Mouse (Mus musculus) embryonic facial prominence, embryonic 12.5 days (tissue): ENCODE measurements at regions not wholly inside any gene's neighbourhood (a gene's known extent, or its start where the extent isn't known, plus 50 kb on each side); places are given as distances from the start of the nearest gene placed in this dataset.
A peak's percentile ranks its signal among the peaks of the same experiment; 100 is the strongest.

ENCODE experiments used
- ATAC-seq: fragments of 200-750 bp; cut with Nextera tagmentation; 2 replicates; pipeline ENCODE4 v1.8.0; 2017; ENCODE audit not compliant: insufficient number of reproducible peaks, insufficient read depth, low FRiP score, low TSS enrichment
- H3K27ac ChIP-seq: fragments of 300-500 bp; sonication (generic); 2 replicates; pipeline ENCODE4 v1.5.1; 2016; ENCODE audit warnings: mild to moderate bottlenecking
- H3K27me3 ChIP-seq: fragments of 300-500 bp; sonication (generic); 2 replicates; pipeline ENCODE4 v1.6.1; 2016; ENCODE audit warnings: mild to moderate bottlenecking, moderate library complexity
- H3K36me3 ChIP-seq: fragments of 300-500 bp; sonication (generic); 2 replicates; pipeline ENCODE4 v1.6.1; 2016; ENCODE audit warnings: mild to moderate bottlenecking
- H3K4me1 ChIP-seq: fragments of 300-500 bp; sonication (generic); 2 replicates; pipeline ENCODE4 v1.6.1; 2016
- H3K4me2 ChIP-seq: fragments of 300-500 bp; sonication (generic); replicated peaks from 2 replicates; pipeline ENCODE4 v1.6.1; 2016; ENCODE audit warnings: mild to moderate bottlenecking, moderate library complexity
- H3K4me3 ChIP-seq: fragments of 300-500 bp; sonication (generic); 2 replicates; pipeline ENCODE4 v1.5.1; 2016; ENCODE audit warnings: mild to moderate bottlenecking
- H3K9ac ChIP-seq: fragments of 300-500 bp; sonication (generic); 2 replicates; pipeline ENCODE4 v1.6.1; 2016; ENCODE audit warnings: mild to moderate bottlenecking, moderate library complexity
- H3K9me3 ChIP-seq: fragments of 300-500 bp; sonication (generic); 2 replicates; pipeline ENCODE4 v1.6.1; 2016; ENCODE audit warnings: mild to moderate bottlenecking, moderate library complexity
- WGBS: fragments of 180-500 bp; shearing (Covaris S2); methylation state at CpG from one replicate; pipeline ENCODE4 v1.1.7; 2016; 5-methylcytosine and 5-hydroxymethylcytosine counted together

DNA sequence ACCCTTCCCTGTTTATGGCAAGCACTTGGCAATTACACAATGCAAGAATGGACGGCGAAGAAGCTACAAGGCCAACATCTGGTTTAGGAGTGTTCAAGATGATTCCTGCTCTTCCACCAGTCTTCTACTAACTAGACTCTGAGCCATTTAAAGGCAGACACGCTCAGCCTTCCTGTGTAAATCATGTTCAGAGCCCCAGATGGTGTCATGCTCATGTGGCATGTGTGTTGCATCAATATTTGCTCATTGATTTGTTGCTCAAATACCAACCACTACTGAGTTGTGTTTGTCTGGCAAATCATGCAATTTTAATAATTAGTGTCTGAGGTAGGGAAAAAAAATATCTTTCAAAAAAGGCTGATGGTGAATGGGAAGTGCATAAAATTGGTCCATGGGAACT is 269.2 kb downstream of the Sox4 start:
- H3K9me3 ChIP-seq: no peaks in the 10 kb centered on the region
- no peak overlapping the region for H3K4me3 ChIP-seq
- peaks cover 6% of the 10 kb centered on the region; the same call in 1 of the 2 replicates for H3K4me1 ChIP-seq
- ATAC-seq: no peak
- H3K36me3 ChIP-seq: 0 out of 2 replicates have a peak, but pooled peaks cover 3% of the 10 kb centered on the region
- H3K27me3 ChIP-seq: no peaks in the 10 kb centered on the region
- no peak overlapping the region for H3K27ac ChIP-seq
- WGBS: 88% methylated on average over 3 of the region's 3 CpGs
- H3K4me2 ChIP-seq: no peak overlapping the region
- H3K9ac ChIP-seq: no peak overlapping the region

- Histone ChIP-seq H3K4me3 (no peak overlapping the region), H3K9me3 (no peaks in the 10 kb centered on the region)
- WGBS: 92% methylated on average over 1 of the region's 1 CpGs
Observed at GRCm38 (mm10) chr13:28680266-28680665, 273.2 kb downstream of the Sox4 start.

DNA sequence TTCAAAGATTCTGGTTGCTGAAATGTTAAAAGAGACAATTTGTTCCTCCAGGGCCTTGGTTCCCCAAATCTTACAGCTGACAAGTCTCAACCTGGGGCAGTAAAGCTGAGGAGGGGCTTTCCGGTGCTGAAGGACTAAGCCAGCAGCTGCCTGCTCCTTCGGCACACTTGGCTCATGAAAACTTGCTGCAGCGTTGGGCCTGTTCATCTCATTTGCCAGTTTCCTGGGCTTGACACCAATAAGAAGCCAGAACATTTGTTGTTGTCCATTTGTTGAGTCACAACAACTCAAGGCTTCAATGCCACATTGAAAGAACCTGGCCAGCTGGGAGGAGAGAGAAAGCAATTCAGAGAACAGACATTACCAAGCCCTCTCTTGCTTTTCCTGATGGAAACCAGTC is 279.9 kb downstream of the Sox4 start:
- H3K36me3 ChIP-seq: no peaks in the 10 kb centered on the region
- H3K9me3 ChIP-seq: no peaks in the 10 kb centered on the region
- H3K9ac ChIP-seq: no peak overlapping the region
- ATAC-seq: no peak
- H3K4me1 ChIP-seq: peaks cover 11% of the 10 kb centered on the region
- 66% methylated on average over 3 of the region's 3 CpGs for WGBS
- H3K27me3 ChIP-seq: no peaks in the 10 kb centered on the region
- H3K4me3 ChIP-seq: no peak overlapping the region
- H3K27ac ChIP-seq: no peak overlapping the region
- H3K4me2 ChIP-seq: no peak overlapping the region

More at GRCm38 (mm10) chr13:28680266-28680665, 273.2 kb downstream of the Sox4 start:
- H3K4me2 ChIP-seq: no peak overlapping the region
- H3K27me3 ChIP-seq: no peaks in the 10 kb centered on the region
- H3K36me3 ChIP-seq: no peaks in the 10 kb centered on the region
- no peak overlapping the region for H3K9ac ChIP-seq
- no peak overlapping the region for H3K27ac ChIP-seq
- ATAC-seq: no peak
- H3K4me1 ChIP-seq: no peaks in the 10 kb centered on the region

- Histone ChIP-seq H3K27ac (no peak overlapping the region), H3K9ac (no peak overlapping the region), H3K27me3 (no peaks in the 10 kb centered on the region), H3K4me2 (no peak overlapping the region), H3K4me3 (no peak overlapping the region), H3K9me3 (no peaks in the 10 kb centered on the region), H3K4me1 (peaks cover 24% of the 10 kb centered on the region), H3K36me3 (no peaks in the 10 kb centered on the region)
- 60% methylated on average over 11 of the region's 11 CpGs for WGBS
- no peak for ATAC-seq
Observed at GRCm38 (mm10) chr13:28671543-28671942, 282.0 kb downstream of the Sox4 start.

- Histone ChIP-seq H3K4me2 (no peak overlapping the region), H3K36me3 (no peaks in the 10 kb centered on the region), H3K27me3 (no peaks in the 10 kb centered on the region), H3K9me3 (no peaks in the 10 kb centered on the region), H3K27ac (no peak overlapping the region), H3K9ac (no peak overlapping the region), H3K4me1 (peaks cover 39% of the 10 kb centered on the region), H3K4me3 (no peak overlapping the region)
- no peak for ATAC-seq
- 90% methylated on average over 4 of the region's 4 CpGs for WGBS
Observed at GRCm38 (mm10) chr13:28669832-28670585, 283.5 kb downstream of the Sox4 start.

DNA sequence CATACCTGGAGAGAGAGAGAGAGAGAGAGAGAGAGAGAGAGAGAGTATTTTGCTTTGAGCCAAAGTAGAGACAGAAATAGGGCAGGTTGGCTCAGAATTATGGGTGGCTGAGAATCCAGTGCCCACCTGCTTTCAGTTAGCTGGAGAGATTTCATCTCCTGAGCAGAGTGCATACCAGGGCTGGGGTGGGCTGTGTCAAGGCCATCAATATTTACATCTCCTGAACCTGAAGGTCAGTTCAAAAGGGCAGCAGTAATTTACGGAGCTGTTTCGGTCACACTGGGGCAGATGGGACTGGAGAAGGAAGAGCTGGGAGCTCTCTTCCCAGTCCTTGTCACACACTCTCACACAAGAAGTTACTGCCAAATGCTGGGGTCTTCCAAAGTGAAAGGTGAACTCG is 286.7 kb downstream of the Sox4 start:
- Histone ChIP-seq H3K36me3 (no peaks in the 10 kb centered on the region), H3K4me1 (peaks cover 49% of the 10 kb centered on the region), H3K27me3 (no peaks in the 10 kb centered on the region), H3K4me3 (no peak overlapping the region), H3K4me2 (no peak overlapping the region), H3K9ac (no peak overlapping the region), H3K9me3 (no peaks in the 10 kb centered on the region), H3K27ac (no peak overlapping the region)
- no peak for ATAC-seq
- 20% methylated on average over 3 of the region's 3 CpGs for WGBS

DNA sequence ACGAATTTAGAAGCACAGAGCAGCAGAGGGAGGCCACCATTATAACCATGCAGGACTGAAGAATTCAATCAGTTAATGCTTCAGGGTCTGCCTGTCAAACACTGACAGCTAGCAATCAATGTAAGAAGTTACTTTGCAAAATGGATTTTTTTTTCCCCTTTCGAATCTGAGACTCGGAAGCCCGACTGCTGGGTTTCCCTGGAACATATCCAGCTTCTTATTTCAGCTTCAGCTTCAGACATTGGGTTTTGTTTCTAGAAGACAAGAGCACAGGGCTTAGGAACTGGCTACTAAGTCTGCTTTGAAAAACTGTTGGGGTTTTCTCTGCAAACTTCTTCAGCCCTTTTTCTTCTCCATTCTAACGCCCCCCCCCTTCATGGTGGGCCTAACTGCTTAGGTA is 288.4 kb downstream of the Sox4 start:
- no peaks in the 10 kb centered on the region for H3K9me3 ChIP-seq
- H3K36me3 ChIP-seq: peaks cover 6% of the 10 kb centered on the region; the same call in 1 of the 2 replicates
- H3K9ac ChIP-seq: no peak overlapping the region
- peaks cover 49% of the 10 kb centered on the region for H3K4me1 ChIP-seq
- H3K4me2 ChIP-seq: no peak overlapping the region
- H3K27me3 ChIP-seq: no peaks in the 10 kb centered on the region
- ATAC-seq: no peak
- H3K4me3 ChIP-seq: no peak overlapping the region
- 40% methylated on average over 5 of the region's 5 CpGs for WGBS
- H3K27ac ChIP-seq: peak overlapping the region; percentile 52

DNA sequence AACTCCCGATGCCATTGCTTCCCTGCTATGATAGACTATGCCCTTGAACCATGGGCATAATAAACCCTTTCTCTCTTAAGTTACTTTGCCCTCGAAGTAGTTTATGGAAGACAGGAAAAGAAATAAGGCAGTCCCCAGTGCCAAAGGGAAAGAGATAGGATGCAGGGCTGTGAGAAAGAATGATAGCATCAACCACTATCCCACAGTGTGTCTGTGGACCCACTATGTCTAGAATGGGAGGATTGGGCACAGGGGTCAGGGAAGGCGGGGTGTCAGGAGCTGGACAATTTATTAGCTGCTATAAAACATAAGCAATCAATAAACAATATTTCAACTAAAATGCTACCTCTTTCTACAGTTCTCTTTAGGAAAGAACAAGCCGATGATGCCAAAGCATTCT is 288.8 kb downstream of the Sox4 start:
- Histone ChIP-seq H3K4me1 (peaks cover 49% of the 10 kb centered on the region), H3K9ac (no peak overlapping the region), H3K36me3 (peaks cover 6% of the 10 kb centered on the region; the same call in 1 of the 2 replicates), H3K4me3 (no peak overlapping the region), H3K9me3 (no peaks in the 10 kb centered on the region), H3K27ac (peak overlapping the region; percentile 52), H3K4me2 (no peak overlapping the region), H3K27me3 (no peaks in the 10 kb centered on the region)
- ATAC-seq: no peak
- 53% methylated on average over 4 of the region's 4 CpGs for WGBS

DNA sequence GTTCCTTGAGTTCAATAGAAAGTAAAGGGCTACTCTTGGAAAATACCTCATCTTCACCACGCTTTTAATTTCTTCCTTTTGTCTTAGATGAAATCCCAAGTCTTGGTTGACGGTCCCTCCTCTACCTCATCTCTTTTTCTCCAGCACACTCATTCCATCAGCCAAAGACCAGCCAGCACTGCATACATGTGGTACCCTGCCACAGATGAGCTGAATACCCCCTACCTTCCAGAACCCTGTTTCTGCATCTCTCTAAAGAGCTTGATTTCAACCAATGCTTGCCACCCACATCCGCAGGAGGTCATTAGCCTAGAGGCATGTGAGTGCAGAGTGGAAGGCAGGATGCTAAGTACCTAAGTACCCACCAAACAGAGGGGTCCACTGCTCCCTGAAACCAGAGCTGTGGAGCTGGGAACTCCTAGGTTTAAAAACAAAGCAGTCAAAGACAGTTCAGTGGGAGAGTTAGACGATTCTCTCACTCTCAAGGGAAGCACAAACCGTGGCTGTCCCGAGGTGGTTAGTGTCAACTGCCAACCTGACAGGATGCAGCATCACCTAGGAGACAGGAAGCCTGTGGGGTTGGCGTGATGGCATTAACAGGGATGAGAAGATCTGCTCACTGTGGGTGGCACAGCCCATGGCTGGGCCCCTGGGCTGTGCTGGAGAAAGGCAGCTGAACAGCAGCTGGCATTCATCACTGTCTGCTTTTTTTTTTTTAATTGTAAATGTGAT is 289.4 kb downstream of the Sox4 start:
- H3K9me3 ChIP-seq: no peaks in the 10 kb centered on the region
- H3K27me3 ChIP-seq: no peaks in the 10 kb centered on the region
- ATAC-seq: 0 out of 2 replicates have a peak, but pooled peaks have one; percentile 48
- no peak overlapping the region for H3K4me3 ChIP-seq
- H3K9ac ChIP-seq: no peak overlapping the region
- H3K4me1 ChIP-seq: peaks cover 52% of the 10 kb centered on the region
- 27% methylated on average over 7 of the region's 7 CpGs for WGBS
- no peak overlapping the region for H3K4me2 ChIP-seq
- H3K36me3 ChIP-seq: peaks cover 6% of the 10 kb centered on the region; the same call in 1 of the 2 replicates
- H3K27ac ChIP-seq: peak overlapping the region; percentile 70

GRCm38 (mm10) chr13:28663459-28663858 is 290.1 kb downstream of the Sox4 start:
- no peaks in the 10 kb centered on the region for H3K9me3 ChIP-seq
- H3K36me3 ChIP-seq: peaks cover 6% of the 10 kb centered on the region; the same call in 1 of the 2 replicates
- no peaks in the 10 kb centered on the region for H3K27me3 ChIP-seq
- no peak overlapping the region for H3K27ac ChIP-seq
- no peak overlapping the region for H3K9ac ChIP-seq
- ATAC-seq: no peak
- no peak overlapping the region for H3K4me3 ChIP-seq
- H3K4me2 ChIP-seq: no peak overlapping the region
- peaks cover 56% of the 10 kb centered on the region for H3K4me1 ChIP-seq
- WGBS: 6% methylated on average over 5 of the region's 5 CpGs

- Histone ChIP-seq H3K9me3 (no peaks in the 10 kb centered on the region), H3K36me3 (peaks cover 6% of the 10 kb centered on the region; the same call in 1 of the 2 replicates), H3K27ac (no peak overlapping the region), H3K9ac (no peak overlapping the region), H3K4me3 (no peak overlapping the region), H3K4me1 (peaks cover 52% of the 10 kb centered on the region), H3K4me2 (no peak overlapping the region), H3K27me3 (no peaks in the 10 kb centered on the region)
- ATAC-seq: no peak
- WGBS: 76% methylated on average over 3 of the region's 3 CpGs
Observed at GRCm38 (mm10) chr13:28662316-28662752, 291.2 kb downstream of the Sox4 start.

DNA sequence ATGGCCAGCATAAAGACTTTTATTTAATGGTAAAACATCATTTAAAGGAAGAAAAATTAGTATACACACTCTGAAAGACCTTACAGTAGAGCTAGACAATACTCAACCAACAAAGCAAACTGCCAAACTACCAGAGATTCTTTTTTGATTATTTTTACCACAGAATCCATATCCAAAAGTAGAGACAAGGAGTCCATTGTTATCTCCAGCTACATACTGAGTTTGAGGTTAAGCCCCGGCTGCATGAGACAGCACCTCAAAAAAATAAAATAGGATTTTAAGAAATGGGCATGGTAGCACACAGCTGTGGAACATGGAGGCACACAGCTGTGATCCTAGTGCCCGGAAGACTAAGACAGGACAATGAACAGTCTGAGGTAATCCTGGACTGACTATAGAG is 293.4 kb downstream of the Sox4 start:
- H3K9ac ChIP-seq: no peak overlapping the region
- H3K4me3 ChIP-seq: no peak overlapping the region
- ATAC-seq: no peak
- no peak overlapping the region for H3K27ac ChIP-seq
- peaks cover 33% of the 10 kb centered on the region for H3K4me1 ChIP-seq
- no peak overlapping the region for H3K4me2 ChIP-seq
- H3K9me3 ChIP-seq: no peaks in the 10 kb centered on the region
- H3K36me3 ChIP-seq: peaks cover 6% of the 10 kb centered on the region; the same call in 1 of the 2 replicates
- WGBS: 83% methylated on average over 2 of the region's 2 CpGs
- H3K27me3 ChIP-seq: no peaks in the 10 kb centered on the region
